Mouse (Mus musculus) lung, postnatal 0 days (tissue): ENCODE data around the gene F930015N05Rik. TPM values are rescaled to one million over a fixed set of nuclear protein-coding genes. Genes with fewer than 3 reads are reported as not detected.

Experiments used
- ATAC-seq: fragments of 200-750 bp; cut with Nextera tagmentation; 2 replicates; pipeline ENCODE4 v1.8.0; 2017; ENCODE audit warnings: moderate library complexity
- DNase-seq: peaks from one replicate; pipeline ENCODE4 v3.0.0-alpha.2; 2016; ENCODE audit warnings: low spot score
- H3K27ac ChIP-seq: fragments of 300-500 bp; sonication (generic); 2 replicates; pipeline ENCODE4 v1.5.1; 2014; ENCODE audit warnings: antibody characterized with exemption, mild to moderate bottlenecking, low read length, mixed read lengths
- H3K27me3 ChIP-seq: fragments of 300-500 bp; sonication (generic); replicated peaks from 2 replicates; pipeline ENCODE4 v1.6.1; 2014; ENCODE audit warnings: low read length, mixed read lengths; ENCODE audit not compliant: insufficient read depth
- H3K36me3 ChIP-seq: fragments of 300-500 bp; sonication (generic); 2 replicates; pipeline ENCODE4 v1.6.1; 2014; ENCODE audit warnings: low read length, mixed read lengths; ENCODE audit not compliant: insufficient read depth
- H3K4me1 ChIP-seq: fragments of 300-500 bp; sonication (generic); 2 replicates; pipeline ENCODE4 v1.6.1; 2014; ENCODE audit warnings: antibody characterized with exemption, low read depth, low read length, mixed read lengths; ENCODE audit not compliant: insufficient read depth
- H3K4me2 ChIP-seq: fragments of 300-500 bp; sonication (generic); replicated peaks from 2 replicates; pipeline ENCODE4 v1.6.1; 2014; ENCODE audit warnings: low read depth, mild to moderate bottlenecking, low read length, moderate library complexity, mixed read lengths
- H3K4me3 ChIP-seq: fragments of 300-500 bp; sonication (generic); 2 replicates; pipeline ENCODE4 v1.5.1; 2014; ENCODE audit warnings: low read depth, low read length
- H3K9ac ChIP-seq: fragments of 300-500 bp; sonication (generic); replicated peaks from 2 replicates; pipeline ENCODE4 v1.6.1; 2014; ENCODE audit warnings: low read depth, mild to moderate bottlenecking
- H3K9me3 ChIP-seq: fragments of 300-500 bp; sonication (generic); 2 replicates; pipeline ENCODE4 v1.6.1; 2016; ENCODE audit warnings: low read length, mixed read lengths
- CTCF ChIP-seq: IDR thresholded peaks from 2 replicates; pipeline ENCODE4 v1.5.1; 2016; ENCODE audit warnings: antibody characterized with exemption, mild to moderate bottlenecking
- EP300 ChIP-seq: IDR thresholded peaks from 2 replicates; pipeline ENCODE4 v1.6.1; 2016; ENCODE audit warnings: antibody characterized with exemption, mild to moderate bottlenecking, control low read depth
- WGBS: fragments of 180-500 bp; shearing (Covaris S2); extraction: QIAGEN DNeasy Blood & Tissue Kit; methylation state at CpG from one replicate; pipeline ENCODE4 v1.1.7; 2014; 5-methylcytosine and 5-hydroxymethylcytosine counted together
- polyA plus RNA-seq: library from polyadenylated mRNA; unstranded; fragments of >200 nt; fragmentation: Nextera tagmentation; extraction: Ambion mirVana; gene quantifications from 2 replicates; pipeline ENCODE4 v1.2.1, GENCODE M21; 2015

The F930015N05Rik gene
- polyA plus RNA-seq, 1 experiment from 2014 or later: not detected

DNA sequence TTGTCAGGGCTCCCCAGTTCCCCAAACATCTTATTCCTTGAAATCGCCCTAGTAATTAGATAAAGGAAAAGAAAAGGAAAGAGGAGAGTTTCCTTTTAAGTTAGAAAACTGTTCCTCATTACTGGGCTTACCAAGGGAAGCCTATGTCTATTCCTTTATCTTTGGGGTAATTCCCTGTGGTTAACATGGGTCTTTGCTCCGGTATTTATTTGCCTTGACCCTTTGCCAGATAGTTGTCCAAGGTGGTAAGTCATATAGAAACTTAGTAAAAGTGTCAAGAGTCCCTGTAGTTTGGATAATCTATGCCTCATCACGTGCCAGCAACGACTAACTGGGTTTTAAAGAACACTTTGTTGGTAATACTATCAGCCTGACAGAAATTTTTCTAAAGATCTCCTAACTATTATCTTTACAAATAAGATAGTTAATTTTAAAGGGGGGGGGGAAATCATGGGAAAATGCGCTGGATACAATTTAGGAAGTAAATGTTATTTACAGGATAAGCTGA is 392 bp upstream of the F930015N05Rik start:
- H3K36me3 ChIP-seq: no peaks in the 10 kb centered on the region
- H3K27me3 ChIP-seq: peaks cover 22% of the 10 kb centered on the region
- no peak for TF ChIP-seq CTCF
- no peak for TF ChIP-seq EP300
- peaks cover 16% of the 10 kb centered on the region for H3K4me1 ChIP-seq
- DNase-seq: no peak
- no peaks in the 10 kb centered on the region for H3K9me3 ChIP-seq
- H3K4me3 ChIP-seq: no peak overlapping the region
- peak overlapping the region; percentile 88; the same call in 1 of the 2 replicates for H3K4me2 ChIP-seq
- 38% methylated on average over 5 of the region's 5 CpGs for WGBS
- no peak for ATAC-seq
- H3K27ac ChIP-seq: no peak overlapping the region
- no peak overlapping the region for H3K9ac ChIP-seq

DNA sequence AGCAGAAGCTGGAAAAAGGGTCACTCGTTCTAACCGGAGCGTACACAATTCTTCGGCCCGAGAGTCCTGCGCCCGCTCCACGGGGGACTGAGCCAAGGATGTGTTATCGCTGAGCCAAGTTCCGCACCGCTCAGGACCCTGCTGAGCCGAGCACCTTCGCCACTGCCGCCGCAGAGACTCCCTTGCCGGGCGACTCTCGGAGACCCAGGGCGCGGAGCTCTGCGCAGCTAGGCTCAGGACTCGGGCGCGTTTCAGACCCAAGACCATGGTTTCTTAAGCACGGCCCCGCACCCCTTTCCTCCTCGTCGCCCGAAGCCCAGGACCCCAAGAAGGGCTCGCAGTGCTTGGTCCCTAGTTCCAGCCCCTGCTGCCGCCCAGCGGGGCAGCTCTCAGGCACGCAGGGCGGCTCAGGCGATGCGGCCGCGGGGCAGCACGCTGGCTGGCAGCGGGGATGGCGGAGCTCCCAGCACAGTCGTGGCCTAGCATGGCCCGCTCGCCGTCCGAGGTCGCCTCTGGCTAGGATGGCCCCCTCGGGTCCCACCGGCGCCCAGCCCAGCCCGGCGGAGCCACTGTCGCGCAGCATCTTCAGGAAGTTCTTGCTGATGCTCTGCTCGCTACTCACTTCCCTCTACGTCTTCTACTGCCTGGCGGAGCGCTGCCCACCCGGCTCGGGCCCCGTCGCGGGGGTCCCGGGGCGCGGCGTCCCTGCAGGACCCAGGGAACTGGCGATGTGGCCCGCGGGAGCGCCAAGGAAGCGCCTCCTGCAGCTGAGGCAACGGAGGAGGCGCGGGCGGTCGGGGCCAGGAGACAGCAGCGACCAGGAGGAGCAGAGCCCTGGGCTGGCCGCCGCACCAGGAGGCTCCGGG is 674 bp downstream of the F930015N05Rik start:
- peak; percentile 12 for DNase-seq
- Histone ChIP-seq H3K4me1 (peaks cover 15% of the 10 kb centered on the region), H3K27me3 (peaks cover 22% of the 10 kb centered on the region), H3K4me3 (peak overlapping the region; percentile 42), H3K9me3 (no peaks in the 10 kb centered on the region), H3K27ac (no peak overlapping the region), H3K4me2 (peak overlapping the region; percentile 88), H3K9ac (peak overlapping the region; percentile 13), H3K36me3 (no peaks in the 10 kb centered on the region)
- ATAC-seq: peak; percentile 51
- TF ChIP-seq EP300: no peak
- no peak for TF ChIP-seq CTCF
- 1% methylated on average over 71 of the region's 81 CpGs for WGBS

DNA sequence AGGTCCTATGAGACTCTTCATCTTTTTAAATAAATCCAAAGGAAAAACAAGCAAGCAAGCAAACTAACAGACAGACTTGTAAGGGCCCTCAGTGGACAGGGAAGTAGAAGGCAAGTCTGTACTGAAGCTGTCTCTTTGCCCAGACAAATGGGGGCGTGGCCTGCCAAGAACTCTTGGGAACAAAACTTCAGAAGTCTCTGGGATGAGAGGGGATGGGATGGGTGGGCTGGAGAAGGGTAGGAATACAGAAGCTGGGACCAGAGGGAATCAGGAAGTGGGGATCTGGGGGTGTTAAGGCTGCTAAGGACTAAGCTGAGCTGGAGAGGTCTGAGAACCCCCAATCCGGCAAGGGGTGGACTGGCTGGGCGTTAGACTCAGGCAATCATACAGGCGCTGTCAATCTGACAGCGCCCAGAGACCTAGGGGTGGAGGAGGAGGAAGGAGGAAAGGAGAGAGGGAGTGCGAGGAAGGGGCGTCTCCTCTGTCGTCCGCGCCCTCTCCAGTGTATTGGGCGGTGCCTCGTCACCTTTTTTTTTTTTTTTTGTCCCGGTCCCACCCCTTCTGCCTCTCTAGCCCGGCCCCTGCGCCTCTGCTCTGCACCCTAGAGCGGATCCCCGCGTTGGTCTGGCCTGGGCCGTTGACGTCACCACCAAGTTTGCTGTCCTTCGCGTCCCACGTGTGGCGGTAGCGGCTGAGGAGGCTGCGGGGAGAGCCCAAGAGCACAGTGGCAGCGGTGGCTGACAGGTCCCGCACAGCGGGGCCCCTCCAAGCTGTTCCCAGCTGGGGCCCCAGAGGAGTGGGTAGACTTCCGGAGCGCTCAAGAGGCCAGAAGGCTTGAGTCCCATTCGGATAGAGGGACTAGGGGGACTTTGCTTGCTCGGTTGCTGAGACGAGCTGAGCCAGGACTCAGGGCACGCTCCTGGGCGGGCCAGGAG is 1.6 kb downstream of the F930015N05Rik start, which contains the start of gene Hs3st3a1:
Gene Hs3st3a1 (plus strand): TSS at position 722 of the 935 bp plus-strand sequence.
- DNase-seq (peak; percentile 77), ATAC-seq (peak; percentile 87)
- Histone ChIP-seq H3K4me1 (peaks cover 15% of the 10 kb centered on the region), H3K36me3 (no peaks in the 10 kb centered on the region), H3K27me3 (peaks cover 22% of the 10 kb centered on the region), H3K4me3 (peak within 1 kb of the TSS; percentile 42), H3K4me2 (peak within 1 kb of the TSS; percentile 88), H3K27ac (no peak within 1 kb of the TSS), H3K9ac (peak within 1 kb of the TSS; percentile 13), H3K9me3 (no peaks in the 10 kb centered on the region)
- under 1% methylated on average over 30 of the region's 36 CpGs for WGBS
- no peak for TF ChIP-seq EP300
- no peak for TF ChIP-seq CTCF

DNA sequence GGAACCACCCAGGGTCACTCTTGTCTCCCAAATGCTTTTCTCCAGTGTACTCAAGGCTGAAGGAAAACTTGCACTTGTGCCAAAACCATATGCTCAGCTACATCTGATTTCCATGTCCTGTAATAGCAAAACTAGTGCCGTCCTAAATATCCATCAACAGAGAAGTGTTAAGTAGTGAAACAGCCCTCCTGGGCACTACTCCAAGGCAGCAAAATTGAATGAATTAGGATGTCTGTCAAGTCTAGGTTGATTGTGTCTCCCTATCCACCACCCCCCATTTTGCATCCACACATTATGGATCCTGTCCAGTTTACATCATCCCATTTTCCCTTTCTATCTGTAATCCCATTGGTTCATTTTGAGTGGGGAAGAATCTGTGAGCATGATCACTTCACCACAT is 17.5 kb downstream of the F930015N05Rik start:
- no peaks in the 10 kb centered on the region for H3K36me3 ChIP-seq
- no peaks in the 10 kb centered on the region for H3K27me3 ChIP-seq
- no peak overlapping the region for H3K27ac ChIP-seq
- ATAC-seq (no peak), DNase-seq (no peak)
- no peak overlapping the region for H3K4me2 ChIP-seq
- 0 out of 2 replicates have a peak, but pooled peaks cover 4% of the 10 kb centered on the region for H3K9me3 ChIP-seq
- no peak overlapping the region for H3K4me3 ChIP-seq
- 54% methylated on average over 1 of the region's 1 CpGs for WGBS
- no peaks in the 10 kb centered on the region for H3K4me1 ChIP-seq
- H3K9ac ChIP-seq: no peak overlapping the region
- no peak for TF ChIP-seq EP300
- no peak for TF ChIP-seq CTCF

DNA sequence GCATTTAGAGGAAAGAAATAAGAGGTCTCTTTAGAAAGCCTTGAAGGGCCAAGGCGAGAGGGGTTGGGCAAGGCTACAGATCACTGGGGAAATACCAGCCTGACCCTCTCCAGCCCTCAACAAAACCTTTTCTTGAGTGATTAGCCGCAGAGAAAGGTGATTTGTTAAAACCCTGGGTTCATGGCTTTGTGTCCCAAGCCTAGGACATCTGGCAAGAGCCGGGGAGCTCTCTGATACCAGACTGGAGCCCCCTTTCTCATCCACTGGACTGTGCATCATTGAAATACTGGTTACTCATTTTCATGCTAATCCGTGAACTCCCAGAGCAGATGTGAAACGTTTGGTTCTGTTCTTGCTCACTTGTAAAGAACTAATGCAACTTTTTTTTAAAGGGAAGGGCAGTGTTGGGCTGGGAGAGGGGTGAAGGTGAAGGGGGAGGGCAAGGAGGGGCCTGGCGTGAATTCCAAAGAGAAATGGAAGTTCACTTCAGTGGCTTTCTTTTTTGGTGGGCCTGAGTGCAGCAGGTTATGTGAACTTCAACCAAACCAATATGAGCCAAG is 35.8 kb downstream of the F930015N05Rik start:
- Histone ChIP-seq H3K9ac (no peak overlapping the region), H3K36me3 (no peaks in the 10 kb centered on the region), H3K27me3 (0 out of 2 replicates have a peak, but pooled peaks cover 4% of the 10 kb centered on the region), H3K27ac (no peak overlapping the region), H3K9me3 (no peaks in the 10 kb centered on the region), H3K4me2 (no peak overlapping the region), H3K4me1 (no peaks in the 10 kb centered on the region), H3K4me3 (no peak overlapping the region)
- no peak for DNase-seq
- no peak for TF ChIP-seq CTCF
- TF ChIP-seq EP300: no peak
- 62% methylated on average over 6 of the region's 6 CpGs for WGBS
- no peak for ATAC-seq
